Mouse (Mus musculus) heart, embryonic 14.5 days (tissue): ENCODE data around the gene Wnt4. TPM values are rescaled to one million over a fixed set of nuclear protein-coding genes. Genes with fewer than 3 reads are reported as not detected.

Experiments
- ATAC-seq: fragments of 200-750 bp; cut with Nextera tagmentation; 2 replicates; pipeline ENCODE4 v1.8.0; 2017; ENCODE audit warnings: low read depth, moderate TSS enrichment; ENCODE audit not compliant: insufficient number of reproducible peaks, insufficient read depth, low FRiP score
- H3K27ac ChIP-seq, 2 experiments: fragments of 200-500 bp in 1 of 2; fragments of 300-500 bp in 1 of 2; sonication (generic) in 1 of 2; replicated peaks in 1 of 2; 2 replicates each; pipeline ENCODE4 v1.5.1; 2012 to 2014; ENCODE audit warnings: low read depth in 2 of 2, low read length in 2 of 2, control low read depth in 1 of 2, mild to moderate bottlenecking in 1 of 2, mixed read lengths in 1 of 2; ENCODE audit not compliant: control insufficient read depth in 1 of 2, insufficient read depth in 1 of 2
- H3K27me3 ChIP-seq: fragments of 300-500 bp; sonication (generic); 2 replicates; pipeline ENCODE4 v1.6.1; 2014; ENCODE audit warnings: mild to moderate bottlenecking, low read length, control low read depth; ENCODE audit not compliant: control insufficient read depth, insufficient read depth
- H3K36me3 ChIP-seq: fragments of 300-500 bp; sonication (generic); 2 replicates; pipeline ENCODE4 v1.6.1; 2014; ENCODE audit warnings: mild to moderate bottlenecking, control low read depth, low read length, mixed read lengths; ENCODE audit not compliant: control insufficient read depth, insufficient read depth
- H3K4me1 ChIP-seq, 2 experiments: fragments of 200-500 bp in 1 of 2; fragments of 300-500 bp in 1 of 2; sonication (generic) in 1 of 2; 2 replicates each; pipeline ENCODE4 v1.6.1; 2012 to 2014; ENCODE audit warnings: low read length in 2 of 2, control low read depth in 1 of 2, mixed read lengths in 1 of 2; ENCODE audit not compliant: control insufficient read depth in 2 of 2, insufficient read depth in 2 of 2
- H3K4me2 ChIP-seq: fragments of 300-500 bp; sonication (generic); 2 replicates; pipeline ENCODE4 v1.6.1; 2014; ENCODE audit warnings: mild to moderate bottlenecking, low read length
- H3K4me3 ChIP-seq, 2 experiments: fragments of 200-500 bp in 1 of 2; fragments of 300-500 bp in 1 of 2; sonication (generic) in 1 of 2; 2 replicates each; pipeline ENCODE4 v1.5.1; 2012 to 2014; ENCODE audit warnings: low read length in 2 of 2, mild to moderate bottlenecking in 2 of 2, control low read depth in 1 of 2, low read depth in 1 of 2, moderate library complexity in 1 of 2; ENCODE audit not compliant: control insufficient read depth in 1 of 2, insufficient read depth in 1 of 2
- H3K9ac ChIP-seq: fragments of 300-500 bp; sonication (generic); 2 replicates; pipeline ENCODE4 v1.6.1; 2014; ENCODE audit warnings: mild to moderate bottlenecking, low read length
- H3K9me3 ChIP-seq: fragments of 300-500 bp; sonication (generic); 2 replicates; pipeline ENCODE4 v1.6.1; 2016; ENCODE audit warnings: low read length, control low read depth; ENCODE audit not compliant: control insufficient read depth
- WGBS: fragments of 180-500 bp; shearing (Covaris S2); extraction: QIAGEN DNeasy Blood & Tissue Kit; methylation state at CpG from one replicate; pipeline ENCODE4 v1.1.7; 2014; 5-methylcytosine and 5-hydroxymethylcytosine counted together
- polyA plus RNA-seq: library from polyadenylated mRNA; unstranded; fragments of >200 nt; fragmentation: Nextera tagmentation; extraction: Ambion mirVana; gene quantifications from 2 replicates; pipeline ENCODE4 v1.2.1, GENCODE M21; 2014

The Wnt4 gene
- polyA plus RNA-seq, 1 experiment from 2014 or later = 2.2 TPM

DNA sequence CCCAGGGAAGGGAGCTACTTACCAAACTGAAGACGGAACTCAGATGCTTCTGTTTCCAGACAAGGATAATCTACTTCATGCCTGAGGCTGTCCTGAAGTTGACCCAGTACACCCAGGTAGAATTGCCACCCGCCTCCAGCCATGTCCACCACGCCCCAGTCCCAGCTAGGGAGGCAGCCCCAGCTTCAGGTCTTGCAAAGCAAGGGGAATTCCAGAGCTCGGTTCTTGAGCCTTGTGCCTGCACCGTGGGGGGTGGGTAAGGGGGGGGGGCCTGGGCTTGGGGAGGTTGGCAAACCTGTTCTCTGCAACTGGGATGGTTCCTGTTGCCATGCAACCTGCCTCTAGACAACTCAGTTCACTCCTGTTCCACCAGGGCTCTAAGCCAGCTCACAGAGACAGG is 2.1 kb downstream of the Wnt4 start:
- Histone ChIP-seq H3K27ac (no peak overlapping the region), H3K9ac (no peak overlapping the region), H3K4me1 (peaks cover 4 to 24% of the 10 kb centered on the region in 2 experiments; a peak in 3 of 4 replicates), H3K9me3 (no peaks in the 10 kb centered on the region), H3K4me2 (no peak overlapping the region), H3K27me3 (peaks cover 96% of the 10 kb centered on the region), H3K36me3 (no peaks in the 10 kb centered on the region), H3K4me3 (no peak overlapping the region)
- WGBS = 34% methylated on average over 5 of the region's 5 CpGs
- no peak for ATAC-seq

DNA sequence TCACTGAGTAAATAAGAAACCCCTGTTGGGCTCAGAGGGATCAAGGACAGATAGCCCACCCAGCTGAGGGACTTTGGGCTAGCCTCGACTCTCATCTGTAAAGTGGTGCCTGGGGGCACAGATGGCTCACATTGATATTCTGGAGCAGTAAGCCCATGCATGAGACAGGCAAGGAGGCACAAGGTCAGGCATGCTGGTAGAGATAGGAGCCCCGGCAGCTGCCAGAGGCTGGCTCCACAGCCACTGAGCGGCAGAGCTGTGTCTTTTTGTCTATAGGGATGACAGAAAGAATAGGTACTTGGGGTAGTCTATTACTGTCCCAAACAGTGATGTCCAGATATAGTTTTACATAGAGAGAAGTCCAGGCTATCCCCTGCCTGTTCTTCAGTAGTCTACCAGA is 4.0 kb downstream of the Wnt4 start:
- no peak overlapping the region for H3K9ac ChIP-seq
- H3K27me3 ChIP-seq = peaks cover 84% of the 10 kb centered on the region
- 49% methylated on average over 3 of the region's 3 CpGs for whole genome bisulfite sequencing
- H3K36me3 ChIP-seq = no peaks in the 10 kb centered on the region
- no peak overlapping the region for H3K27ac ChIP-seq
- no peaks in the 10 kb centered on the region for H3K9me3 ChIP-seq
- no peak overlapping the region for H3K4me2 ChIP-seq
- peaks cover 3 to 22% of the 10 kb centered on the region in 2 experiments; a peak in 3 of 4 replicates for H3K4me1 ChIP-seq
- ATAC-seq = no peak
- H3K4me3 ChIP-seq = no peak overlapping the region

DNA sequence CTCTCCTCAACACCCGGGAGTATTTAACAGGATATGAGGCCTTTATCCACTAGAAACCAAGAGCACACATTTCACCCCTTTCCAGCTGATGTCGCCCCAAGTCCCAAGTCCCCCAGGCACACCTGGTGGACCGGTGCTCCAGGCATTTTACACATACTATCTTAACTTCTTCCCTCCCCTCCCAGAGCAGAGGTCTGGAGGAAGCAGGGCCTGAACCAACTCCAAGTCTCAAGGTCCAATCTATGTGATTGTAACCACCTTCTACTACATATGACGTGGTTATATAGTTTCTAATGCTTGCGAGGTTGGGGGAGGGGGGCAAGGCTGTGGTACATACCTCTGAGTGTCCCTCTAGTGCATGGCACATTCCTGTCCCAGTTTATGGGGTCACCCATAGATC is 4.8 kb downstream of the Wnt4 start:
- 76% methylated on average over 5 of the region's 5 CpGs for WGBS
- no peak overlapping the region for H3K27ac ChIP-seq

DNA sequence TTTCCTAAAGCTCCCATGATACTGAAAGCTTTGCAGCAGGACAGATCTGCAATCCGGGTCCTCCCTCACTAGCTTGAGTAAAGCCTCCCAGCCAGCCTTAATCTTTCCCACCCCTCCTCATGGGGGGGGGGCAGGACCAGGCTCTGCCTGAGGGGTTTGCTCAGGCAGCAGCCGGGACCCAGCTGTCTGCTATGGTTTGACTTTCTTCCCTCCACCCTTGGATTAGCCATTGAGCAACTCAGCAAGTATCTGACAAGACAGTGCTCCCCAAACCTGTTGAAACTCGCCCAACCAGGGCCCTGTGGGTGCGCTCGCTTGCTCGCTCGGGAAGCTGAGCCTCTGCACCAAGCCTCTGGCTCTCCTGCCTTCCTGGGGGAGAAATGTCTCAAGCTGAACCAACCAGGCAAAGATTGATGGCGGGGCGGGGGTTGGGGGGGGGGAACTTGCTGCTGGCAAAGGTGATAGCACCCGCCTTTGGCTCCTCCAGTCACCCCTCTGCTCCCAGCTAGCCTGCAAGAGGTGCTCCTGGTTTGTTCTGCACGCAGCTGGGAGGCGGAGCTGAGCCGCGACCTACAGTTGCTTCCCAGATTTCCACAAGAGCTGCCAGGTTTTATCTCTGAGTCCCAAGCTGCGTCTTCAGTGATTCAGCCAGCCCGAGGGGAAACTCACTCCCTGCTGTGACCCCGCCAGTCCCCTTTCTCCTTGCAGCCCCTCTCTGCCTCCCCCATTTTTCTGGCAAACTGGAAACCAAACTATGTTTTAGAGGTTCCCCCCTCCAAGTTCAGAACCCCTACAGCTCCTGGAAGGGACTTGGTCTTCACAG is 5.5 kb downstream of the Wnt4 start:
- ATAC-seq = no peak
- H3K27ac ChIP-seq = no peak overlapping the region
- WGBS = 9% methylated on average over 17 of the region's 17 CpGs
- H3K36me3 ChIP-seq = no peaks in the 10 kb centered on the region
- no peak overlapping the region for H3K4me3 ChIP-seq
- no peak overlapping the region for H3K9ac ChIP-seq
- no peaks in the 10 kb centered on the region for H3K9me3 ChIP-seq
- H3K4me2 ChIP-seq = peak overlapping the region; percentile 39
- H3K4me1 ChIP-seq = peaks cover 3 to 11% of the 10 kb centered on the region in 2 experiments; a peak in 3 of 4 replicates
- peaks cover 69% of the 10 kb centered on the region for H3K27me3 ChIP-seq

More for the DNA sequence above, 4.8 kb downstream of the Wnt4 start:
- no peaks in the 10 kb centered on the region for H3K36me3 ChIP-seq
- H3K4me1 ChIP-seq = peaks cover 3 to 15% of the 10 kb centered on the region in 2 experiments; a peak in 3 of 4 replicates
- no peak overlapping the region for H3K4me2 ChIP-seq
- no peaks in the 10 kb centered on the region for H3K9me3 ChIP-seq
- no peak overlapping the region for H3K4me3 ChIP-seq
- peaks cover 76% of the 10 kb centered on the region for H3K27me3 ChIP-seq
- no peak overlapping the region for H3K9ac ChIP-seq
- ATAC-seq = no peak

DNA sequence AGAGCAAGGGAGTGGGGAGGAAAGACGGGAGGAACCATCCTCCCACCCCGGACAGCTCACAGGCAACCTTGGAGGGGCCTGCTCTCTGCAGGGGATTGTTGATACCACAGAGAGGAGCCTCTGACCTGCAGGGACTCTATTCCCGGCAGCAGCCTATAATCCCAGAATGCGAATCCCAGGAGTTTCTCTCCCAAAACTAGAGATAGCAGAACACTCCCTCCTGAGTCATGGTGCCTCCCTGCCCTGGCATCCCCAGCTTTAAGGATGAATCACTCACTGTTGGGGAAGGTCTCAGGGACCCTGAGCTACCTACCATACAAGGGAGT is 6.1 kb downstream of the Wnt4 start:
- Histone ChIP-seq H3K27me3 (peaks cover 63% of the 10 kb centered on the region), H3K9ac (no peak overlapping the region), H3K4me3 (no peak overlapping the region), H3K4me1 (peaks cover 3 to 10% of the 10 kb centered on the region in 2 experiments; a peak in 3 of 4 replicates), H3K9me3 (no peaks in the 10 kb centered on the region), H3K4me2 (no peak overlapping the region; the same call in 1 of the 2 replicates), H3K27ac (no peak overlapping the region), H3K36me3 (no peaks in the 10 kb centered on the region)
- WGBS = 9% methylated on average over 4 of the region's 4 CpGs
- ATAC-seq = no peak

DNA sequence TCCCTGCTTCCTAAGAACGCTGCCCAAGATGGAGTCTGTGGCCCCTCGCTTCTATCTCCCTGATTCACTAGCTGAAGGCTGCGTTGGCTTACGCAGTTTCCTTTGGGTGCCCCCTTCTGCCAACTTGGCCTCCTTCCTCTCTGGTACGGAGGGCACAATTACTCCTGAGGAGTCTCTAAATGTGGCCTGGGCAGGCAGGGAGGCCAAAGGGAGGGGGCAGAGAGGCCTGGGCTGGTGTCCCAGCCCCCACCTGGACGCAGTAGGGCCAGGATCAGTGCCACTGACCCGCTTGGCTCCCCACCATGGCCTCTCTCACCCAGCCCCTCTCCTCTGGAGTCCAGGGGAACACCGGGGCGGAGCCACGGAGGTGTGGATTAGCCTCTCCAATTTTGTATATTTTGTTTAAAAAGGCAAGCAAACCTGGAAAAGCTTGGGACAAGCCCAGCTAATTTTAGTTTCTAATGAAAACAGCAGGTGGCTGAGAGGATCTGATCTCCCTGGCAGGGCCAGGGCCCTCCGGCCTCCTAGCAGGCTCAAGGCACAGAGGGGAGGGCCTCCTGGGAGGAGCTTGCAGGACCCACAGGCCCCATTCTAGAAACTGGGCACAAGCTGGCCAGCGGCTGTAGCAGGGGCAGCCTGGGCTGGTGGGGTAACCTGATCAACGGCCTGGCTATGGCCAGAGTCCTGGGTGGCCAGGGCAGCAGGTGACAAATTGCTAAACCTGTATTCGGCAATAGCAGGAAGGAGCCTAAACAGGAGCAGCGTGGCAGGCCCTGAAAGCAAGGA is 8.8 kb downstream of the Wnt4 start:
- WGBS = 79% methylated on average over 15 of the region's 15 CpGs
- H3K4me2 ChIP-seq = no peak overlapping the region
- peaks cover 37% of the 10 kb centered on the region for H3K27me3 ChIP-seq
- ATAC-seq = no peak
- peaks cover 3 to 10% of the 10 kb centered on the region in 2 experiments; a peak in 3 of 4 replicates for H3K4me1 ChIP-seq
- no peaks in the 10 kb centered on the region for H3K9me3 ChIP-seq
- H3K9ac ChIP-seq = no peak overlapping the region
- no peak overlapping the region for H3K4me3 ChIP-seq
- no peaks in the 10 kb centered on the region for H3K36me3 ChIP-seq
- no peak overlapping the region for H3K27ac ChIP-seq

DNA sequence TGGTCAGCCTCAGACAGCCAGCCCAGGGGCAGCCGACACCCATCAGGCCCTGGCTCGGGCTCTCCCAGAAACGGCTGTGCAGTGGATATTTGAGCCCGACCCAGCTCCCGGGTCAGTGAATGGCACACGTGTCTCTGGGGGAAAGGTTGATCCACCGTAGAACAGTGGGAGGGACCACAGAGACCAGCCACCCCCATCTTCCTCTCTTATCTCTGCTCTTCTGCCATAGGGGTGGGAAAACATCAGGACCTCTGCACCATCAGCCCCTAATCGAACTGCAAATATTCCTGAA is 9.3 kb downstream of the Wnt4 start:
- Histone ChIP-seq H3K4me3 (no peak overlapping the region), H3K4me1 (peaks cover 3 to 10% of the 10 kb centered on the region in 2 experiments; a peak in 3 of 4 replicates), H3K9ac (no peak overlapping the region), H3K27ac (no peak overlapping the region), H3K4me2 (no peak overlapping the region), H3K9me3 (no peaks in the 10 kb centered on the region), H3K27me3 (peaks cover 32% of the 10 kb centered on the region), H3K36me3 (no peaks in the 10 kb centered on the region)
- 55% methylated on average over 8 of the region's 8 CpGs for WGBS
- ATAC-seq = no peak
